Mouse (Mus musculus) ES-E14 (cell line): ENCODE measurements at regions not wholly inside any gene's neighbourhood (a gene's known extent, or its start where the extent isn't known, plus 50 kb on each side); places are given as distances from the start of the nearest gene placed in this dataset.

ENCODE experiments used
- DNase-seq: peaks from one replicate; pipeline ENCODE4 v3.0.0-alpha.2; 2013; ENCODE audit warnings: low read depth, low spot score
- H3K27ac ChIP-seq: 2 replicates; pipeline ENCODE4 v1.5.1; 2012; ENCODE audit warnings: low read depth, mild to moderate bottlenecking, low read length, moderate library complexity, mixed read lengths; ENCODE audit not compliant: poor library complexity, insufficient read depth, severe bottlenecking
- H3K36me3 ChIP-seq: 2 replicates; pipeline ENCODE4 v1.6.1; 2012; ENCODE audit warnings: mild to moderate bottlenecking, low read length, moderate library complexity, mixed read lengths; ENCODE audit not compliant: control insufficient read depth, poor library complexity, insufficient read depth, severe bottlenecking
- H3K4me1 ChIP-seq, 2 experiments: fragments of 150-350 bp in 1 of 2; sonication (generic) in 1 of 2; 2 replicates each; pipeline ENCODE4 v1.6.1; 2012; ENCODE audit warnings: low read length in 2 of 2, mild to moderate bottlenecking in 1 of 2, mixed read lengths in 1 of 2; ENCODE audit not compliant: control insufficient read depth in 2 of 2, insufficient read depth in 2 of 2, poor library complexity in 1 of 2
- H3K4me3 ChIP-seq, 2 experiments: fragments of 150-350 bp in 1 of 2; sonication (generic) in 1 of 2; 2 replicates each; pipeline ENCODE4 v1.5.1; 2012; ENCODE audit warnings: low read length in 2 of 2, low read depth in 1 of 2, mild to moderate bottlenecking in 1 of 2, mixed read lengths in 1 of 2; ENCODE audit not compliant: insufficient read depth in 1 of 2, poor library complexity in 1 of 2, severe bottlenecking in 1 of 2
- H3K9ac ChIP-seq: 2 replicates; pipeline ENCODE4 v1.6.1; 2012; ENCODE audit warnings: low read depth, mild to moderate bottlenecking, low read length, mixed read lengths; ENCODE audit not compliant: poor library complexity, insufficient read depth, severe bottlenecking
- H3K9me3 ChIP-seq: fragments of 150-350 bp; sonication (generic); 2 replicates; pipeline ENCODE4 v1.6.1; 2012; ENCODE audit warnings: low read depth, mild to moderate bottlenecking, low read length; ENCODE audit not compliant: control insufficient read depth, insufficient read depth
- CHD2 ChIP-seq: IDR thresholded peaks from 2 replicates; pipeline ENCODE4 v1.6.1; 2014; ENCODE audit warnings: mild to moderate bottlenecking, low read depth, low read length, inconsistent platforms
- HCFC1 ChIP-seq: IDR thresholded peaks from 2 replicates; pipeline ENCODE4 v1.6.1; 2012; ENCODE audit warnings: low read length, inconsistent platforms, borderline replicate concordance; ENCODE audit not compliant: insufficient read depth
- MAFK ChIP-seq: IDR thresholded peaks from 2 replicates; pipeline ENCODE4 v1.6.1; 2014; ENCODE audit warnings: mild to moderate bottlenecking, low read depth, low read length, inconsistent platforms; ENCODE audit not compliant: insufficient read depth
- ZC3H11A ChIP-seq: IDR thresholded peaks from 2 replicates; pipeline ENCODE4 v1.6.1; 2012; ENCODE audit warnings: low read depth, mild to moderate bottlenecking, inconsistent platforms, low read length, borderline replicate concordance
- ZNF384 ChIP-seq: IDR thresholded peaks from 2 replicates; pipeline ENCODE4 v1.6.1; 2012; ENCODE audit warnings: low read depth, low read length, inconsistent platforms
- in situ Hi-C, 2 experiments: fragments of 600-800 bp; cut with MboI; formaldehyde crosslinking; loops; one replicate each; pipeline ENCODE4 v1.15.1; 2025; ENCODE audit warnings: low sequenced_read_pairs in 2 of 2, inconsistent platforms in 1 of 2; ENCODE audit not compliant: unreplicated experiment in 2 of 2

- TF ChIP-seq ZNF384 (no peak), ZC3H11A (no peak), CHD2 (no peak), HCFC1 (no peak), MAFK (no peak)
- DNase-seq: no peak
- no peak overlapping the region for H3K27ac ChIP-seq
- no peaks in the 10 kb centered on the region for H3K36me3 ChIP-seq
- in situ Hi-C loops: no loop called here
- H3K4me1 ChIP-seq: no peaks in the 10 kb centered on the region
- no peak overlapping the region for H3K4me3 ChIP-seq
- H3K9me3 ChIP-seq: no peaks in the 10 kb centered on the region
- no peak overlapping the region for H3K9ac ChIP-seq
Measured at GRCm38 (mm10) chr12:71549336-71549735, 239.7 kb downstream of the Dact1 start.

- no peaks in the 10 kb centered on the region for H3K9me3 ChIP-seq
- no peaks in the 10 kb centered on the region for H3K36me3 ChIP-seq
- in situ Hi-C loops: no loop called here
- H3K27ac ChIP-seq: no peak overlapping the region
- DNase-seq: no peak
- H3K9ac ChIP-seq: no peak overlapping the region
- no peak overlapping the region for H3K4me3 ChIP-seq
- TF ChIP-seq MAFK (no peak), CHD2 (no peak)
- no peaks in the 10 kb centered on the region for H3K4me1 ChIP-seq
Measured at GRCm38 (mm10) chr12:71554212-71554611, 244.5 kb downstream of the Dact1 start.

- no peak for DNase-seq
- no peak overlapping the region for H3K27ac ChIP-seq
- no peaks in the 10 kb centered on the region for H3K36me3 ChIP-seq
- no peak overlapping the region for H3K9ac ChIP-seq
- H3K9me3 ChIP-seq: no peaks in the 10 kb centered on the region
- H3K4me1 ChIP-seq: no peaks in the 10 kb centered on the region
- in situ Hi-C loops: no loop called here
- TF ChIP-seq MAFK (no peak), ZNF384 (no peak), CHD2 (no peak), HCFC1 (no peak), ZC3H11A (no peak)
- no peak overlapping the region for H3K4me3 ChIP-seq
Measured at GRCm38 (mm10) chr12:71561259-71561658, 251.6 kb downstream of the Dact1 start.

- in situ Hi-C loops: no loop called here
- TF ChIP-seq HCFC1: no peak
- Histone ChIP-seq H3K27ac (no peak overlapping the region), H3K4me3 (no peak overlapping the region), H3K9me3 (no peaks in the 10 kb centered on the region), H3K9ac (no peak overlapping the region), H3K4me1 (no peaks in the 10 kb centered on the region), H3K36me3 (no peaks in the 10 kb centered on the region)
- no peak for DNase-seq
Measured at GRCm38 (mm10) chr12:71561918-71562572, 252.4 kb downstream of the Dact1 start.

GRCm38 (mm10) chr12:71563219-71563618 lies 253.5 kb downstream of the Dact1 start:
- no peak for DNase-seq
- Histone ChIP-seq H3K4me1 (no peaks in the 10 kb centered on the region), H3K9ac (no peak overlapping the region), H3K36me3 (no peaks in the 10 kb centered on the region), H3K4me3 (no peak overlapping the region), H3K9me3 (no peaks in the 10 kb centered on the region), H3K27ac (no peak overlapping the region)
- in situ Hi-C loops: no loop called here
- no peak for TF ChIP-seq ZC3H11A
- no peak for TF ChIP-seq MAFK
- TF ChIP-seq HCFC1: no peak
- TF ChIP-seq ZNF384: no peak
